Mouse (Mus musculus): ENCODE data around the gene Grik4.
"Not testable (repeated sequence)": the region's sequence is repeated elsewhere in the genome, so short reads cannot be mapped to it uniquely, and the experiment has no call there.

The Grik4 gene

DNA sequence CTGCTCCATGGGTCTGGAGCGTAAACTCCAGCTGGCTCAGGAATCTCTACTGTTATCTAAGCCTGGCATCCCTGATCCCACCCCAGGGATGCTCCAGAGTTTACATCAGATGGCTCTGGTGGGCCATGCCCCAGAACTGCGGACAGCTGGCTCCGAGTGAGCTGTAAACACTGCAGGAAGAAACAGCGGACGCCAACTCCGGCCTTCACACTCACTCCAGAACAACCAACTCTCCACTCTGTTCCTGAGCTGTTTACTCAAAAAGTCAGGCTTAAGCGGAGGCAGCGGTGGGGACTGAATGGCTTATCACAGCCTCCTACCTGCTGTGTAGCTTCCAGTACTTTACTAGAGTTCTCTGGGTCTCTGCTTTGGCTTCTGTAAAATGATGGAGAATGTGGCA, 150.7 kb downstream of the Grik4 start:
- no peak for DNase-seq

DNA sequence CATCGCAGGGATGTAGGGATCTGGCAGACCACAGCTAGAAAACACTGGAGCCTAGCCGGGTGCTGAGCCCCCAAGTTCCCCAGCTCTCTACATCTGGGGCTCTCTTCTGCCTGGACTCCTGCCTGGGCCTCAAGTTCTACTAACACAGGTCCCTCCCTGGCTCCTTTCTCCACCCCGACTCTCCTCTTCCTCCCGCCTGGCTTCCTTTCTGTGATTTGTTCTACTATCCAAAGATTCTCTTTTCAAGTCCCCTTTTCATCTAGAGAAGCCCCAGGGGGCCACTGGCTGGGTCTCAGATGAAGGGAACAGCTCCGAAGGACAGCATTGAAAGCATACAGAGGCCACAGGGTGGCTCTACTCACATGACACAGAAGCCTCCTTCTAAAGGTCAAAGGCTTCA, 151.9 kb downstream of the Grik4 start:
- no peak for DNase-seq

DNA sequence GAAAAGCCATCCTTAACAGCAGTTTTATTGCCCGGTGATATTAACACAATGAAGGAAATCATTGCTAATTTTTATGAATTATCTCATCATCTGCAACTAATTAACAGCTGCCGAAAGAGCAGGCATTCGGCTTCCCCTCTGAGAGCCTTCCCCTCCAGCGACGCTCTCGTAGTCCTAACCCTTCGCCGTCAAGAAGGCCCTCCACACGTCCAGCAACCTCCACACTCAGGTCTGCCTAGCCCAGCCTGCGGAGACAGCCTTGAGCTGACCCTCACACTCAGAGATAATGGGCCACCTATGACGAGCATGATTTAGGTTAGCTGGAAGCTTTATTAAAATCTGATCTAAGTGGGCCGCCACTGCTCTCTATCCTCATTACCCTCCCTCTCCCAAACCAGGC, 152.5 kb downstream of the Grik4 start:
- no peak for DNase-seq

DNA sequence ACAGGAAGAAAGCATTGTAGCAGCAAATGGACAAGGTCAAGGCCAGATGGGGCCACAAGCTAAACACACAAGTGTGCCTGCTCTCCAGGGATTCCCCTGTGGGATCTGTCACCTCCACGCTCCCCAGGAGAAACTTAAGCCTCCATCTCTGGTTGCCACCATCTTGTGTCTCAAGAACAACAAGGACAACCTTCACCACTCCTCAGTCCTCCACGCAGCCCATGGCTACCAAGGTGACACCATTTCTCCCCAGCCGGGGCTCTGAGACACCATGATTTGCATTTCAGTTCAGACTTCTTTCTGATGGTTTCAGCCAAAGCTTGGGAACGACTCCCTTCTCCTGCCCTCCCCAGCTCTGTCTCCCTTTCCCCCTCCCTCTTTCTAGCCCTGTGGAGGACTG, 152.9 kb downstream of the Grik4 start:
- DNase-seq, result no peak

DNA sequence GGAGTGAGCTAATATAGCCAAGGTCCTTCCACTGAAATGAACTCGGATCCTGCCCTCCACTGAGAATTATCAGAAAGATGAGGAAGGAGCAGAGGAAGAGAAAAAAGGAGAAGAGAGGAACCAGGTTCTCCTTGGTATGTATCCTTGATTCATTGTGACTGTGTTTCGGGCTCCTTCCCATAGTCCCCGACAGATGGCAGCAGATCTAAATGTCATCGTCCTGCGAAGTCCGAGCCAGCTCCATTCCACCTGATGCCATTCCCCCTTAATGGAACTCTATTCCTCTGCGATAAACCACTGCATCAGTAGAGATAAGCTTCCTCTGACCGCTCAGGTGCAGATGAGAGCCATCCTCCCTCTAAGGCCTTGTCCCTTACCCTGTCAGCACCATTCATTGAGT, 155.8 kb downstream of the Grik4 start:
- DNase-seq, result peak in 1 of 2 experiments; percentile 3

DNA sequence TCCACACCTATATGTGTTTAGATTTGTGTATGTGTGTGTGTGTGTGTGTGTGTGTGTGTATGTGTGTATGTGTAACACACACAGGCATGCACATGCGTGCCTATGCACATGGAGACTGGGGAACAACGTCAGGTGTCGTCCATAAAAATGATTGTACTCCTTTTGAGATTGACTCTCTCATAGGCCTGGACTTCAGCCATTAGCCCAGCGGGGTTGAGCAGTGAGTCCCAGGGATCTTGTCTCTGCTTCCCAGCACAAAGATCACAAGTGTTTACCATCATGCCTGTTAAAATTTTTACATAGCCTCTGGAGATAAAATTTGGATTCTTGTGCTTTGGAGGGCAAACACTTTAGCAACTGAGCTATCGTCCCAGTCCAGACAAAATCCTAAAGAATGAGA, 157.4 kb downstream of the Grik4 start:
- no peak for DNase-seq

DNA sequence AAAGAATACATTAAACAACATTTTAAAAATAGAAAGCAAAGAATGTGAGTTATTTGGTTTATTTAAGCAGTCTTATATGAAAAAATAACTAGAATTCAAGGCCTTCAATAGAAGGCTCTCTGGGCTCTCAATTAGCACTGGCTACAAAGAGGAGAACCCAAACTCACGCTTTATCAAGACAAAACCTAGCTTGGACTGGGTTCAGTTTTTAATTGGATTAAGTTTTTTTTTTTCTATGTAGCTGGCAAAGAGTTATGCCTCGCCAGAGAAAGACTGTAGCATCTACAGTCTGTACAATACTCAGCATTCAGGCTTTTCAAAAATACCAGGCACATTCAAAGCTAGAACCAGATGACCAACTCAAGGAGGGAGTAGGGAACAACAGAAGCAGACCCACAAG, 158.0 kb downstream of the Grik4 start:
- no peak for DNase-seq

DNA sequence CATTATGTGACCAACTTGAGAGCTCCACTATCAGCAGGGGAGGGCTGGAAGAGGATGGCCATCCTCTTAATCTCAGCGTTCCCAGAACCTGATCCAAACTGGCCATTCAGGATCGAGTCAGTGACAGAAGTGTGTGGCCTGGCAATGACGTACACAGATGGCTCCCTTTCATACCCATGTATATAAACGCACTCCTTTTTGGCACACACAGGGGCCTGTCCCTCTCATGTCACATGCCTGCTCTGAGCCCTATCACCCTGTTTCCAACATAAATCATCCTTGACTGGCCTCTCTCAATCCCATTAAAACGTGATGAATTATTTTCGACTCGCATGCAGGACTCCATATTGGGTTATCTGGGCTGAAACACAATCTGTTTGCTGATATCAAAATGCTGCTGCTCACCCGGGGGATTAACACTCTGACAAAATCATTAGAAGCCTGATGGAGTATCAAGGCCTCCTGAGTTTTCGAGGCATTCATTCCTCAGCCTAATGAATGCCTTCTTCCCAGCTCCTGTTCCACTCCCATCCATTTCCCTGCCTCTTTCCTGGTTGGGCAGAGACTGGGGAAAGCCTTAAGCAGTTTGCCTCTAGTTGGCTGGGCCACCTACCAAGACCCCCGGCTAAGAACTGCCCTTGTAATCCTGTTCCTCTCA, 159.0 kb downstream of the Grik4 start:
- no peak for DNase-seq

DNA sequence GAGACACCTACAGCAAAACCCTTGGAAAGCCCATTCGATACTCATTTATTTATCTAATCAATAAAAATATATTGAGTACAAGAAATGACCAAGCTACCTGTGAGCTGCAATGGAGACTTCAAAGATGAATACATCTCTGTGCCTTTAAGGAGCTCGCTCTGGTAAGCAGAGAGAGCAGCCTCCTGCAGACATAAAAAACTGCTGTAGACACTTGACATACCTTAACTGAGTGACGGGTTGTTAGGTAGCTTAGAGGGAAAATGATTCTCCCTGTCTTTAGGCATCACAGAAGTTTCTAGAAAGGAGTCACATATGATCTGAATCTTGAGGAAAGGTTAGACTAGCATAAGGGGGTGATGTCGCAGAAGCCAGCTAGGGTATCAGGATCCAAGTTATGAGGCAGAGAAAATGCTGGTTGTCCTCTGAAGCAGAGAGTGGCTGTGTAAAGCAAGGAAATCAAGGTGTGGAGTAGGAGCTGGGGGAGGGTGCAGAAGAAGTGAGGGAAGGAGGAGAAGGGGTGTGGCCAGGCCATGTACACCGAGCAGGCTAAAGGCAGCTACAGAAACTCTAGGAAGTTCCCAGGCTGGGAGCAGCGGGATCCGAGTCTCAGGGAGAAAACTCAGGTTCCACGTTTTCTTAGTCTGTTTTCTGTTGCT, 160.9 kb downstream of the Grik4 start:
- no peak for DNase-seq

DNA sequence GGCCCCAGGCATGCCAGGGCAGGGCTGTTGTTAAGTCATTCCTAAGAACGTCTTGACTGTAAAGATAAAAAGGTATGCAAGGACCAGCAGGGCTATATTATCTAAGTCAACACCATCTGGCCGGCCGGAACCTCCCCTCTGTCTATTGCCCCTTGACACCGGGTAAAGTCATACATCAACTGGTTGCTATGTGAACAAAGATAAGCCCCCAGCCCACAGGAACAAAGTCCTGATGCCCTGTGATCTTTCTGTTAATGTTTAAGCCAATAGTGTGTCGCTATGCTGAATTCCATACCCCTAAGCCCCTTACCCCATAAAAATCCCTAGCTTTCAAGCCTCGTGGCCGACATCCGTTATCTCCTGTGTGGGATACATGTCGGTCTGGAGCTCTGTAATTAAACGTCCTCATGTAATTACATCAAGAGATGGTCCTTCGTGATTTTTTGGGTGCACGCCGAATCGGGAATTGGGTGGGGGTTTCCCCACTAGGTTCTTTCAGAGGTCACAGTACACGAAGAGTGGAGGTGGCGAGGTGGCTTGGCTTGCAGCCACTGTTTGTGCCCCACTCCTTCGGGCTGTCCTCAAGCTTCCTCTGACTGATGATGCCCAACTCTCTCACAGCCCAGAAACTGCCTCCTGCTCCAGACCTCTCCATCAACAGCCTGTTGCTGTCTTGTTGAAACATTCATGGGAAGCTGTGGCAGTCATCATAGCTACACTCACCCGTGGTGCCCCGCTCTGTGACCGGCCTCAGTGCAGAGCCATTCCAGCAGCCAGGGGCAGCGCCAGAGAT, 165.6 kb downstream of the Grik4 start:
- not testable (repeated sequence) for DNase-seq

DNA sequence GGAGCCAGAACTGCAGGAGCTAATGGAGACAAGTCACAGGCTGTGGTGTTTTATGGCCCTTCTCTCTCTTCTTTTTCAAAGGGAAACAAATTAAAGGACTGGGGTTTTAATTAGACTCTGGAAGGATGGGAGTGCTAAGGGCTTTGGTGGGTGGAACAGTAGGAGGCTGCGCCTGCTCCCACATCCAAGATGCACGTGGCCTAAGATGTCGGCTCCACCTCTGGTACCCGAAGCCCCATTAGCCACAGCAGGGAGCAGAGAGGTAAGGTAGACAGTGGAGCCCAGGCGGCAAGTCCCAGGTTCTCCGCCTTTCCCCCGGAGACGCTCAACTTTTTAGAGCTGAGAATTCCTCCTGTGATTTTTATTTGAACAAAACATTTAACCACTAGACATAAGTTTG, 166.4 kb downstream of the Grik4 start:
- no peak for DNase-seq

DNA sequence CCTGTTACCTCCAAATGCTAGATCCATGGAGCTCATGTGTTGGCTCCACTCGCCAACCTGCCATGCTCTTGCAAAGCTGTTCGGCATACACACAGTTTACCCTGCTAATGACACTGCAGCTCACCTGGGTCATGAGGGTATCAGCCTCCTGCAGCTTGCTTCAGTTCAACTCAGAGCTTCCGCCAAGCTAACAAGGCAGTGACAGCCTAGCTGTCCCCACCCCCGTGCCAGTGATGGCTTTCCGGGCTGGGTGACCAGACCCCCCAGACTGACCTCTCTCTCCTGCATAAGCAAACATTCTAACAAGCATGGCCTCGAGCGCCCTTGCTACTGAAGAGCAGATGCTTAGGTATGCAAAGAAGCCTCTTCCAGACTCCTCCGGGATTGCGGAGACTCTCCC, 167.5 kb downstream of the Grik4 start:
- DNase-seq, result no peak

DNA sequence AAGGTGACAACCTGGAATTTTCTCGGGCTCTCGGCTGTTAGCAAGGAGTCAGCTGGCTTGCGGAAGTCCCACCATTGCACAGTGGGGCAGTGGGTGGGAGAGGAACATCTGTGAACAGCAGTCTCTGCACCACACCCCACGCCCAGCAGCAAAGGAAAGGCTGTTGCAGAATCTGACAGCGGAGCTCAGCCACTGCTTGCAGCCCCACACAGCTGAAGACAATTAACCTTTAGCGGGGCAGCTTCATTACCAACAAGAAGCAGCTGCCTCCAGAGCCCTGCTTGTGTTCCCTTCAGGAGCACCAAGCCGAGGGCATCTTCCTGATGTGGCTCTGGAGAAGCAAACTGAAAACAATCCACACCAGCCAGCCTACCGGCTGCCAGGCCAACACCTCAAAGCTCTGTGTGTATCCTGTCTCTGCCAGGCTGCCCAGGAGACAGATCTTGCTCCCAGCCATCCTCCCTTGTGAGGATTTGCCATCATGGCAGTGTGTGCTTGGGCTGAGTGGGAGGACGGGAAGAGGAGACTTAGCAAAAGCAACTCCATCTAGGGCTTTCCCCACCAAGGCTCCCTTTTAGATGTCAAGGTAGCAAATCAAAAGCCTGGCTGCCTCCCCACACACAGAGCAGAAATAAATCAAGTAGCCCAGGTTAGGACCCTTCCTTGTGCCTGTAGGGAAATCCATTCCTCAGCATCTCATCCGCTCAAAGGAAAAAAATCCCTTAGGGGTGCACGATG, 179.3 kb downstream of the Grik4 start:
- DNase-seq, result no peak

DNA sequence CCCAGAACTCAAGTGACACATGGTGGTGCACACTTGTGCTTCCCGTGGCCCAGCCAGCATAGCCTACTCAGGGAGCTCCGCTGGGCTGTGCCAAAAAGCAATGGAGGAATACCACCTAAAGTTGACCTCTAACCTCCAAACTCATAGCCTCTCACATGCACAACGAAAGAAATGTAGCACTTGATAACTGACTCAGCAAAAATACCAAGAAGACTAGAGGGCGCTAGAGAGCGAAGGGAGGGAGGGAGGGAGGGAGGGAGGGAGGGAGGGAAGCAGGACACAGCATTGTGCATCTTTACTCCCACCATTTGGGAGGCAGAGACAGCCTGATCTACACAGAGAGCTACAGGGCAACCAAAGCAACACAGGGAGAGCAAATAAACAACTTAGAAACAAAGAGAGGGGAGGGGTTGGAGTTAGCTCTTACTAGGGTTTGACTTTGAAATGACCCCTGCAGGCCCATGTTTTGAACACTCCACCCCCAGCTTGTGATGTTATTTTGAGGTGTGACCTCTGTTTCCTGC, 185.5 kb downstream of the Grik4 start:
- no peak for DNase-seq

DNA sequence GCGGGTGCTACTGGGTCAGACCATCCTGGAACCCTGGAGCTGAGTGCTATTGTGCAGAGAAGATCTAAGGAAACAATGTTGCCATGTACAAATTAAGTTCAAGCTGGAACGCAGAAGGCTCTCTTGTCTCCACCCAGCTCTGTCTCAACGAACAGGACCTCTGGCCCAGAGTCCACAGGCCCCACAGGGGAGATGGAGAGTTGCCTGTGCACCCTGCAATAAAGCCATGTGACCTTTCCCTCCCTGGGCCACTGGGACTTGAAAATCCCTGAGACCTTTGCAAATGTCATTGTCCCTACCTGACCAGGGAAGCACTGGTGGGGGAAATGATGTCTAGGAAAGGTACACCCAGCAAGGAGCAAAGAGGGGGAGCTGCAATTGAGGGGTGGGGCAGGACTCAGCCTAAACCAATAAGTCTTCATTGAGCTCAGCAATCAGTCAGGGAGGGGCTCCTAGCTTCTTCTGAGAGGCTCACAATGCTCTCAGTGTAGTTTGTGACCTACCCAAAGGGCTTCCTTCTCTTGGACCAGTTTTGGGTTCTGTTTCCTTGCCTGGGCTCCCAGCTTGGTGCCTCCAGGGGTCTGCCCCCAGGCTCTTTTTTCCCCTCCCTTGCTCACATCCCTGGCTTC, 187.2 kb downstream of the Grik4 start:
- no peak for DNase-seq

DNA sequence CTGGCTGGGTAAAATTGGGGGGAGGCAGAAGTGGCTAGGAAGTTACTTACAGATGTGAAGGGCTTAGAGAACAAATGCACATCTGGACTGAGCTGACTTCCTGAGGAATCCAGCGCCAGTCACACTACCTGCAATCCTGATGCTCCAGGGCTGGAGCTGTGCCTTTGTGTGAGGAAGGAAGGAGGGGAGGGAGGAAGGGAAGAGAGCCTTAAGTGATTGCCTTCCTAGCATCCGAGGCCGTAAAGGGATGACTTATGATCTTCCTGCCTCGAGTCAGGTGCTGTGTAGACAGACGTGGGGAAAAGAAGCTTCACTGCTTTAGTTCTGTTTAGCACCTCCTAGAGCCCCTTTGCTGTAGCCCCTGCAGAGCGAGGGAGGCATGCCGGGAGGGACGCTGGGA, 189.6 kb downstream of the Grik4 start:
- no peak for DNase-seq

DNA sequence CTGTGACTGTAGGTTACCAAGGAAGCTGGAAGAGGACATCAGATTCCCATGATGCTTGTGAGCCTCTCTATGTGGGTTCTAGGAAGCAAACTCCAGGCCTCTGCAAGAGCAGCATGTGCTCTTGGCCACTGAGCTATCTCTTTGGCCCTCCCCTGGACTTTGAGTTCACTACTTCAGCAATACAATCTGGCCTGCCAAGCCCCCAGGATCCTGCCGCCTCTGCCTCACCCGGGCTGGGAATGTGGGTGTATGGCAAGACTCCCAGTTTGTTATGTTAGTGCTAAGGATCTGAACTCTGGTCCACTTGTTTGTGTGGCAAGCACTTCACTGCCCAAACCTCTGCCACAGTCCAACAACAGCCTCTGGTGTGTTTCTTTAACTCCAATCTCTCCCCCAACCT, 193.1 kb downstream of the Grik4 start:
- DNase-seq, result no peak

DNA sequence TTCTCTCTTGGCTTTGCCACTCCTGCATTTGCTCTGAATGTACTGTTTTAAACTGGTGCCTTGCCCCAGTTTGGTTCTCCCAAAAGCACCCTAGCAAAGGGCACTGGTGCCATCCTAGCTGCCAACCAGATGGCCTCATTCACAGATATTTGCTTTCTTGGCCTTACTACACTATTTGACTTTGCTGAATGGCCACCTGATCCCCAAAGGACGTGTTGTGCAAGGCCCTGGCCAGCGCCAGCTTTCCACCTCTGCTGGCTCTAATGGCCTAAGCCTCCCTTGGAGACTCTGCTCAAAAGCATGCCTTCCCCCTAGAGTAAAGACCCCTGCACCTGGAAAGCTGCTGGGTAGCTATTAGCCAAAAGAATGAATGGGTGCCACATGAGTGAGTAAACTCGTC, 194.1 kb downstream of the Grik4 start:
- no peak for DNase-seq

DNA sequence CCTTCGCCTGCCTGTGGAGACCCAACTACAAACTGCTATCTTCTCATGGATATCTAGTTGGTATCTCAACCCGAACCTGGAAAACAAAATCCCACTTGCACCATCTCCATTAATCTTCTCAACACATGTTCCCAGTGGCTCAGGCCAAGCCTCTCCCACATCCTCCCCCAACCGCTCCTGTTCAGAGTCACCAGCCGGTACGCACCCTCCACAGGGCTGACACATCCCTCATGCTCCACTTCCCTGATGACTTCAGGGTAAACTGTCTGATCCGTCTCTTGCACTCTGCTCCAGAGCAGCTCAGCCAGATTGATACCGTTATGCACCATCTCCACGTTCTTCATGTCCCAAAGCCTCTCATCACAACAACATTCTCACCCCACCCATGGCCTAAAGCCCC, 198.3 kb downstream of the Grik4 start:
- no peak for DNase-seq

DNA sequence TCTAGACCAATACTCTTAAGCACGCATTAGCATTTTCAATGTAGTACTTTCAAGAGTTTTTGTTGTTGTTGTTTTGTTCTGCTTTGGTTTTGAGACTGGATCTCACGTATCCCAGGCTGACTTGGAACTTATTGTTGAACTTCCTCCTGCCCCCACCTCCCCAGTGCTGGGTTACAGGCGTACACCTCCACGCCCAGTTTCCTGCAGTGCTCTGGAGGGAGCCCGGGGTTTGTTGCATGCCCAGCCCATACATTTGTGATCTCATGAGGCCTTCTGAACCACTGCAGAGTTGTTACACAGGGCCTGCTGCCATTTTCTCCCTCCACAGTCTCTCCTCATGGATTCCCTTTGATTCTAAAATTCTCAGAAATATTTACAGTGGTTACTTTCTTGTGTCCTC, 201.9 kb downstream of the Grik4 start:
- DNase-seq, result no peak

DNA sequence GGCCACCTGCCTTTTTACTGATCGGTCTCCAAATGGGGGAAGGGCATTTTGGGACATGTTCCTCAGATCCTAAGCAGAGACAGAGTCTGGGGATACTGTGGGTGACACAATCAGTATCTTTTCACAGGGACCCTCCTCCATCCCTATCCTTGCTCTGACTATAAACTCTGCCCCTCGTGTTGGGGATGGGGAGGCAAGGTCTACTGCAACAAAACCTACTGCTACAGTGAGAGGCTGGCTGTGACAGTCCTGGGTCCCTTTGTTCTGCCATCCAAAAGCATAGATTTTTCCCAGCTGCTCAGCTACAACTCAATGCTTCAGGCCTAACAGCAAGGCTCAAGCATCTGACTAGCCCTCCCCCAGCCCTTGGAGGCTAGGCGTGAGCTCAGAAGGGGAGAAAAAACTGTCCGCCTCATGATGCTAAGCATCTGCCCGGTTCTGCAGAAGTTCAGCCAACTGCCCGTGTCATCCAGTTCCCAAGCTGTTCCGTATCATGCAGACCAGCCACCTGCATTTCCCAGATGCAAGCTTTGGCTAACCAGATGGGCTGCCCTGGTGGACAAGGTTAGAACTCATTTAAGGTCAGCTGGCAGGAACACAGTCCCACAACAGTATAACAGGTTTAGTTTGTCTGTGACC, 207.5 kb downstream of the Grik4 start:
- DNase-seq, result no peak

DNA sequence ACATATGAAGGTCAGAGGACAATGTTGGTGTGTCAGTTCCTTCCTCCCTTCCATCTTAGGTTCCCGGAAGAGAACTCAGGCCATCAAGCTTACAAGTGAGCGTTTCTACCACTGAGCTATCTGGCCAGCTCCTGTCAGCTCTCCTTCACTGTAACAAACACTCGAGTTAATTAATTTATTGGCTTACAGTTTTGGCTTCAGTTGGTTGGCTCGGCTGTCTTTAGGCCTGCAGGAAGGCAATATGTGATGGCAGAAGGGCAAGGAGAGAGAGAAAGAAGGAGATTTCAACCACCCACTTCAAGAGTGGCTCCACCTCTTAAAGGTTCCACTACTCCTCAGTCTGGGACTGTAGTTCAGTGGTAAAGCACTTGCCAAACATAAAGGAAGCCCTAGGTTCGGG, 209.2 kb downstream of the Grik4 start:
- DNase-seq, result no peak
